Mouse (Mus musculus): ENCODE results near the gene Dock1. TPM values are rescaled to one million over a fixed set of nuclear protein-coding genes. Genes with fewer than 3 reads are reported as not detected.

Gene Dock1
- polyA plus RNA-seq, 1 experiment from 2014 or later = 40.3 TPM

DNA sequence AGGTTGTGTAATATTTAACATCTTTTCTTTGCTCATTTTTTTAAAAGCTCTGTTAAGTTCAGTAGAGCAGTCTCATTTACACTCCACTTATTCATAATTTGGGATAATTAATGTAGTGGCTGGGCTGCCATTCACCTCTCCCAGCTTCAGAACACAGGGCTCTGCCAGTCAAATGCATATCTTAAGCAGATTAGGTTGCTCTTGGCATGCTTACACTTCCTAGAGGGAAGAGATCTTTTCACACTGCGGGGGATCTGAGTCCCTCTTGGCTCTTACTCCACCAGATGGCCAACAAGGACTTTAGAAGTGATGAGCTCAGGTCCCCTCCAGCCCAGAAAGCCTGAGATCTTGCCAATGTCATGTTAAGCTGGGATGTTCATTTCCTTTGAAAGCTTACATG, 150.8 kb downstream of the Dock1 start:
- H3K27me3 ChIP-seq (replicated peaks; ENCODE audit: low read depth, poor library complexity, severe bottlenecking) = no peaks in the 10 kb centered on the region
- peaks cover 37% of the 10 kb centered on the region for H3K36me3 ChIP-seq (replicated peaks)
- no peak for DNase-seq (ENCODE audit: low spot score)
- H3K4me1 ChIP-seq = peaks cover 14% of the 10 kb centered on the region
- no peak overlapping the region for H3K4me3 ChIP-seq
- no peaks in the 10 kb centered on the region for H3K9me3 ChIP-seq
- WGBS = 60% methylated on average over 1 of the region's 1 CpGs
- H3K27ac ChIP-seq (replicated peaks) = no peak overlapping the region

GRCm38 (mm10) chr7:134822006-134822405, 151.6 kb downstream of the Dock1 start:
- Histone ChIP-seq H3K4me1 (peaks cover 14% of the 10 kb centered on the region), H3K27me3 (replicated peaks; ENCODE audit: low read depth, poor library complexity, severe bottlenecking) (no peaks in the 10 kb centered on the region), H3K9me3 (no peaks in the 10 kb centered on the region), H3K27ac (replicated peaks) (no peak overlapping the region), H3K36me3 (replicated peaks) (peaks cover 32% of the 10 kb centered on the region), H3K4me3 (no peak overlapping the region)
- WGBS = 61% methylated on average over 3 of the region's 3 CpGs
- no peak for DNase-seq (ENCODE audit: low spot score)

GRCm38 (mm10) chr7:134823891-134824290, 153.4 kb downstream of the Dock1 start:
- Histone ChIP-seq H3K4me1 (peaks cover 14% of the 10 kb centered on the region), H3K9me3 (no peaks in the 10 kb centered on the region), H3K4me3 (no peak overlapping the region), H3K36me3 (replicated peaks) (peaks cover 28% of the 10 kb centered on the region; the same call in 1 of the 2 replicates), H3K27ac (replicated peaks) (no peak overlapping the region), H3K27me3 (replicated peaks; ENCODE audit: low read depth, poor library complexity, severe bottlenecking) (no peaks in the 10 kb centered on the region)
- 75% methylated on average over 4 of the region's 4 CpGs for WGBS
- DNase-seq (ENCODE audit: low spot score) = no peak

DNA sequence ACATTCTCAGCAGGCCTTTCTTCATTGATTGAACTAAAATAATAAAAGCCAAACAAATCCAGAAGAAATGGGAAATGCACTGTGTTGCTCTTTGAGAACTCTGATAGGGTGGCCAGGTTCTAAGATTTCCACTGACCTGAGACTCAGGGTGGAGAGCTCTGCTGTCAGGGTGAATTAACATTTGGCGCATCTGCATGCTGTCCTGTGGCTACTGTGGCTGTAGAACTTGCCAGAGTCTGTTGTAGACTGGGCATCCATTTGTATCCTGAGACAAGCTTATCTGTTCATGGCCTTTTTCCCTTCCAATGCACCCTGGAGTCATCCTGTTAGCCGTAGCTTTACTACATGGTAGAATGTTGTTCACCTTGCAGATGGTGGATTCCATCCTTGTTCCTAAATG, 169.6 kb downstream of the Dock1 start:
- no peaks in the 10 kb centered on the region for H3K27me3 ChIP-seq (replicated peaks; ENCODE audit: low read depth, poor library complexity, severe bottlenecking)
- 91% methylated on average over 2 of the region's 2 CpGs for WGBS
- no peaks in the 10 kb centered on the region for H3K9me3 ChIP-seq
- H3K27ac ChIP-seq (replicated peaks) = no peak overlapping the region
- no peaks in the 10 kb centered on the region for H3K4me1 ChIP-seq
- DNase-seq (ENCODE audit: low spot score) = no peak
- H3K4me3 ChIP-seq = no peak overlapping the region
- H3K36me3 ChIP-seq (replicated peaks) = 0 out of 2 replicates have a peak, but pooled peaks cover 7% of the 10 kb centered on the region

DNA sequence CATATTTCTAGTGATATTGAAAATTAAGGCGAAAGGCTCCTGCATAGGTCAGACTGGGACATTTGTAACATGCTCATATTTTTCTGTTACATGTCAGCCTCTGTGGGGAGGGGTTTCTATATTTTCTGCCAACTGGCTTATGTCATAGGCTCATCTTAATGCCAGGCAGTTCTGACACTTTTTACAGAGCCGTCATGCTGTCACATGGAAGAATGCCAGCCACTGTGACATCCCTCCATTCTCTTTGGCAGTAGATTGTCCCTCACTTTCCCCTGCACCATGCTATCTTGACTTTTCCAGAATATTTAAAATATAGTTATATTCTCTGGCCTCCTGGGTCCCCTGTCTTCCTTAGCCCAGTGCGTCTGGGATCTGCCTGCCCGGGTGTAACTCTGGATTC, 172.3 kb downstream of the Dock1 start:
- Histone ChIP-seq H3K36me3 (replicated peaks) (0 out of 2 replicates have a peak, but pooled peaks cover 7% of the 10 kb centered on the region), H3K27me3 (replicated peaks; ENCODE audit: low read depth, poor library complexity, severe bottlenecking) (no peaks in the 10 kb centered on the region)
- 94% methylated on average over 4 of the region's 4 CpGs for WGBS

DNA sequence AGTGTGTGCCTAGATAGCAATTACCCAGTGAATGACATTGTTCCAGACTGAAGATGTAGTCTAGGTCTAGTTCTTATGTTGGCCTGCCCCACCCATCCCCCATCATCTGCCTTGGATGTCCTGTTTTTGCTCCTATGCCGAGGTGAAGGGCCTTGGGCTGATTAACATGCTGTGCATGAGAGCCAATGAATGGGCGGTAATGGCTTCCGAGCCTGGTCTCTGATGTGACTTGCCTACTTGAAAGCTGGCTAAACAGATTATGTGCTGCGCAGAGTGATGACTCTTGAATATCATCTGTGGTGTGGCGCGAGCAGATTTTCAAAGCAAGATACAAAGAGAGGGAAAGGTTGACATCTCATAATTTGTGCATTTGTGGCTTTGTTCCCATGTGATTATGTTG, 191.5 kb downstream of the Dock1 start:
- Histone ChIP-seq H3K4me3 (no peak overlapping the region), H3K4me1 (peaks cover 6% of the 10 kb centered on the region), H3K36me3 (replicated peaks) (peaks cover 8% of the 10 kb centered on the region), H3K9me3 (no peaks in the 10 kb centered on the region), H3K27ac (replicated peaks) (no peak overlapping the region), H3K27me3 (replicated peaks; ENCODE audit: low read depth, poor library complexity, severe bottlenecking) (no peaks in the 10 kb centered on the region)
- 92% methylated on average over 6 of the region's 6 CpGs for WGBS
- DNase-seq (ENCODE audit: low spot score) = no peak

More for the DNA sequence above, 172.3 kb downstream of the Dock1 start:
- no peaks in the 10 kb centered on the region for H3K9me3 ChIP-seq
- H3K27ac ChIP-seq (replicated peaks) = no peak overlapping the region
- DNase-seq (ENCODE audit: low spot score) = no peak
- no peak overlapping the region for H3K4me3 ChIP-seq
- no peaks in the 10 kb centered on the region for H3K4me1 ChIP-seq

- WGBS = 81% methylated on average over 2 of the region's 2 CpGs
- peaks cover 8% of the 10 kb centered on the region; the same call in 1 of the 2 replicates for H3K36me3 ChIP-seq (replicated peaks)
- peak; percentile 72 for DNase-seq (ENCODE audit: low spot score)
- no peak overlapping the region for H3K27ac ChIP-seq (replicated peaks)
- H3K27me3 ChIP-seq (replicated peaks; ENCODE audit: low read depth, poor library complexity, severe bottlenecking) = no peaks in the 10 kb centered on the region
- H3K4me3 ChIP-seq = no peak overlapping the region
- H3K9me3 ChIP-seq = no peaks in the 10 kb centered on the region
- peaks cover 6% of the 10 kb centered on the region for H3K4me1 ChIP-seq
These were observed 193.7 kb downstream of the Dock1 start for GRCm38 (mm10) chr7:134864175-134864574.

GRCm38 (mm10) chr7:134872511-134872910, 202.1 kb downstream of the Dock1 start:
- no peaks in the 10 kb centered on the region for H3K27me3 ChIP-seq (replicated peaks; ENCODE audit: low read depth, poor library complexity, severe bottlenecking)
- no peak overlapping the region for H3K27ac ChIP-seq (replicated peaks)
- H3K4me1 ChIP-seq = no peaks in the 10 kb centered on the region
- H3K36me3 ChIP-seq (replicated peaks) = peaks cover 32% of the 10 kb centered on the region
- H3K4me3 ChIP-seq = no peak overlapping the region
- no peak for DNase-seq (ENCODE audit: low spot score)
- H3K9me3 ChIP-seq = no peaks in the 10 kb centered on the region
- 90% methylated on average over 3 of the region's 3 CpGs for WGBS

DNA sequence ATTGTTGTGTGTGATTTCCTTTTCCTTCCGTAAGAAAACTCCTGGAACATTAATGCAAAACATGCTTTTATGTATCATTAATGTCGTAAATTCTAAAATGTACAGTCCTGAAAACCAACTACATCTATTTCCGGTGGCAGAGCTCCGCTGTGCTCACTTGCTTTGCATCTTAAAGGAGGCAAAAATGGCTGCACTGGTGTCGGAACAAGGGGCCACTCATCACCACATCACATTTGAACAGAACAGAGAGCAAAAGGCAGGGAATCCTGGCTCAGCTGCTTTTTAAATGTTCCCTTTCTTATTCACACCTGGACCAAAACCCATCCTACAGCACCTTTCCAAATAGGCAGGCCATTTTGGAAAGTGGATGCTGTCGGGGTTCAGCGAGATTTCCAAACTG, 202.5 kb downstream of the Dock1 start:
- H3K27me3 ChIP-seq (replicated peaks; ENCODE audit: low read depth, poor library complexity, severe bottlenecking) = no peaks in the 10 kb centered on the region
- no peak overlapping the region for H3K4me3 ChIP-seq
- no peaks in the 10 kb centered on the region for H3K9me3 ChIP-seq
- 93% methylated on average over 7 of the region's 7 CpGs for WGBS
- H3K36me3 ChIP-seq (replicated peaks) = peaks cover 36% of the 10 kb centered on the region
- no peak for DNase-seq (ENCODE audit: low spot score)
- H3K27ac ChIP-seq (replicated peaks) = no peak overlapping the region
- H3K4me1 ChIP-seq = no peaks in the 10 kb centered on the region

DNA sequence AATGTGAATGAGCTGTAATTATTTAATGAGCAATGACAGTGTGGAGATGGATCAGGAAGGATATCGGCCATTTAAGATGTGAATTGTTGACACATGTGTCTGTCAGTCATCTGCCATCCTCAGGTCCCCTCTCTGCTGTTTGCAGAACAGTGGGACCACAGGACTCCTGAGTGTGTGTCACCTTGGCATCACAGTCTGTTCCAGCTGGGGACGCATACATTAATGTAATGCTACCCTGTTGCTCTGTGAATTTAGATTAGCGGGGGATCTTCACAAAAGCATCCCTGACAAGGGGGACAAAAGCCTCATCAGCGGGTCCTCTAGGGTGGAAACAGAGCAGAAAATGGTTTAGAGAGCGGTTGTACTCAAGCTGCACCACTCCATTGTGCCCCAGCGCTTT, 208.5 kb downstream of the Dock1 start:
- Histone ChIP-seq H3K9me3 (no peaks in the 10 kb centered on the region), H3K27me3 (replicated peaks; ENCODE audit: low read depth, poor library complexity, severe bottlenecking) (no peaks in the 10 kb centered on the region), H3K4me1 (no peaks in the 10 kb centered on the region), H3K36me3 (replicated peaks) (peaks cover 39% of the 10 kb centered on the region), H3K4me3 (no peak overlapping the region), H3K27ac (replicated peaks) (no peak overlapping the region)
- 64% methylated on average over 6 of the region's 6 CpGs for WGBS
- no peak for DNase-seq (ENCODE audit: low spot score)

GRCm38 (mm10) chr7:134880431-134880830, 210.0 kb downstream of the Dock1 start:
- Histone ChIP-seq H3K4me3 (no peak overlapping the region), H3K36me3 (replicated peaks) (peaks cover 25% of the 10 kb centered on the region), H3K27me3 (replicated peaks; ENCODE audit: low read depth, poor library complexity, severe bottlenecking) (no peaks in the 10 kb centered on the region), H3K9me3 (no peaks in the 10 kb centered on the region), H3K4me1 (no peaks in the 10 kb centered on the region), H3K27ac (replicated peaks) (no peak overlapping the region)
- DNase-seq (ENCODE audit: low spot score) = no peak
- 73% methylated on average over 6 of the region's 6 CpGs for WGBS

DNA sequence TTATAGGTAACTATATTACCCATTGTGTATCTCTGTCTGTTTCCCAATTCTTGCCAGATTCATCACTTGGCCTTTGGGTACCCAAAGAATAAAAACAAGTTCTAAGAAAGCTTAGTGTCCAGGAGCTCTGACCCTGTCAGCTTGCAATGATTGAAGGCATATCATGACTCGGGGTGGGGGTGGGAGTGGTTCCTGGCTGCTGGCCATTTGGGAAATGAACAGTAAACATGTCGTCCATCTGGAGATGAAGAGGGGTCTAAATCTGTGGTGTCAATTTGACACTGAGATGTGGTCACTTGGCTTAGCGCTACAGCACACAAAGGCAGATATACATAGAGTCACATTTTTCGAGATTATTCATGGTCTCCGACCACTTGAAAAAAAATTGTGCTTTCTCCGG, 213.1 kb downstream of the Dock1 start:
- Histone ChIP-seq H3K4me1 (peaks cover 4% of the 10 kb centered on the region; the same call in 1 of the 2 replicates), H3K36me3 (replicated peaks) (0 out of 2 replicates have a peak, but pooled peaks cover under 1% of the 10 kb centered on the region), H3K27ac (replicated peaks) (no peak overlapping the region), H3K27me3 (replicated peaks; ENCODE audit: low read depth, poor library complexity, severe bottlenecking) (no peaks in the 10 kb centered on the region), H3K4me3 (no peak overlapping the region), H3K9me3 (no peaks in the 10 kb centered on the region)
- DNase-seq (ENCODE audit: low spot score) = no peak
- WGBS = 86% methylated on average over 6 of the region's 6 CpGs

DNA sequence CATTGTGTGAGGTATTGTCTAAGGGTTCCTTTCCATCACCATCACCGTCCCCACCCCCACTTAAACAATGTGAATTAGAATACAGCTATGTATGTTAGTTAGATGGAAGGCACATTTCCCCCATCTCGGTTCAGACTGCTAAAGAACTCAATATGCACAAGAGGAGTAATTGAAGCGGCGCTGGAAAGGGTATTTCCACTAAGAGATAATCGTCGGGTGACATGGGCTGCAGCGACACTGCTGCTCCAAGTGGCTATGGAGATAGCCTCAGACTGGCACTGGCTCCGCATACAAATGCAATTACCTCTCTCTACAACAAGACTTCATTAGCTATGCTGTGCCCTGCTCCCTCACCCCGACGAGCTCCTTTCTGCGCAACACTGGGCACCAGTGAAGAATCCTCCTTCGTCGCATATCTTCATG, 222.0 kb downstream of the Dock1 start:
- WGBS = 93% methylated on average over 13 of the region's 13 CpGs
- no peak for DNase-seq (ENCODE audit: low spot score)

More for the DNA sequence above, 222.0 kb downstream of the Dock1 start:
- peaks cover 6% of the 10 kb centered on the region; the same call in 1 of the 2 replicates for H3K36me3 ChIP-seq (replicated peaks)
- H3K27me3 ChIP-seq (replicated peaks; ENCODE audit: low read depth, poor library complexity, severe bottlenecking) = no peaks in the 10 kb centered on the region
- no peak overlapping the region for H3K27ac ChIP-seq (replicated peaks)
- H3K4me3 ChIP-seq = no peak overlapping the region
- H3K9me3 ChIP-seq = no peaks in the 10 kb centered on the region
- peaks cover 4% of the 10 kb centered on the region; the same call in 1 of the 2 replicates for H3K4me1 ChIP-seq

Data from embryonic facial prominence, embryonic 10.5 days (tissue).